Mouse (Mus musculus) lung, embryonic 15.5 days (tissue): ENCODE measurements at regions not wholly inside any gene's neighbourhood (a gene's known extent, or its start where the extent isn't known, plus 50 kb on each side); places are given as distances from the start of the nearest gene placed in this dataset. TPM values are rescaled to one million over a fixed set of nuclear protein-coding genes. Genes with fewer than 3 reads are reported as not detected.

Experiments
- ATAC-seq: fragments of 200-750 bp; cut with Nextera tagmentation; 2 replicates; pipeline ENCODE4 v1.8.0; 2017; ENCODE audit warnings: moderate number of reproducible peaks, borderline replicate concordance; ENCODE audit not compliant: low FRiP score, low TSS enrichment; ENCODE audit errors: extremely low read depth
- H3K27ac ChIP-seq: fragments of 300-500 bp; sonication (generic); 2 replicates; pipeline ENCODE4 v1.5.1; 2015; ENCODE audit warnings: moderate library complexity, mild to moderate bottlenecking, inconsistent platforms
- H3K27me3 ChIP-seq: fragments of 300-500 bp; sonication (generic); 2 replicates; pipeline ENCODE4 v1.6.1; 2015; ENCODE audit warnings: inconsistent platforms
- H3K36me3 ChIP-seq: fragments of 300-500 bp; sonication (generic); 2 replicates; pipeline ENCODE4 v1.6.1; 2015; ENCODE audit warnings: inconsistent platforms
- H3K4me1 ChIP-seq: fragments of 300-500 bp; sonication (generic); 2 replicates; pipeline ENCODE4 v1.6.1; 2015; ENCODE audit warnings: inconsistent platforms
- H3K4me2 ChIP-seq: fragments of 300-500 bp; sonication (generic); 2 replicates; pipeline ENCODE4 v1.6.1; 2015; ENCODE audit warnings: inconsistent platforms, mild to moderate bottlenecking, moderate library complexity
- H3K4me3 ChIP-seq: fragments of 300-500 bp; sonication (generic); 2 replicates; pipeline ENCODE4 v1.5.1; 2015; ENCODE audit warnings: mild to moderate bottlenecking, inconsistent platforms
- H3K9ac ChIP-seq: fragments of 300-500 bp; sonication (generic); 2 replicates; pipeline ENCODE4 v1.6.1; 2015; ENCODE audit warnings: inconsistent platforms
- H3K9me3 ChIP-seq: fragments of 300-500 bp; sonication (generic); 2 replicates; pipeline ENCODE4 v1.6.1; 2016; ENCODE audit warnings: inconsistent platforms
- WGBS: fragments of 180-500 bp; shearing (Covaris S2); methylation state at CpG from one replicate; pipeline ENCODE4 v1.1.7; 2015; 5-methylcytosine and 5-hydroxymethylcytosine counted together
- microRNA counts: library from miRNA; unstranded; fragments of <30 nt; microRNA quantifications from one replicate; lab custom pipeline; 2016
- microRNA-seq: library from miRNA; unstranded; fragments of <30 nt; microRNA quantifications from one replicate; pipeline ENCODE4, GENCODE M21; 2016

GRCm38 (mm10) chr10:60885348-60886275, 54.2 kb upstream of the Unc5b start:
- WGBS = 17% methylated on average over 24 of the region's 25 CpGs
- Histone ChIP-seq H3K4me3 (no peak overlapping the region), H3K27me3 (no peaks in the 10 kb centered on the region), H3K27ac (no peak overlapping the region), H3K4me2 (peak overlapping the region; percentile 30), H3K9ac (no peak overlapping the region), H3K4me1 (peaks cover 6% of the 10 kb centered on the region; the same call in 1 of the 2 replicates), H3K9me3 (no peaks in the 10 kb centered on the region), H3K36me3 (no peaks in the 10 kb centered on the region)
- peak; percentile 56; the same call in 1 of the 2 replicates for ATAC-seq

- 85% methylated on average over 5 of the region's 5 CpGs for WGBS
- H3K9ac ChIP-seq = no peak overlapping the region
- no peaks in the 10 kb centered on the region for H3K36me3 ChIP-seq
- H3K4me3 ChIP-seq = no peak overlapping the region
- H3K27ac ChIP-seq = no peak overlapping the region
- no peak overlapping the region for H3K4me2 ChIP-seq
- H3K9me3 ChIP-seq = no peaks in the 10 kb centered on the region
- no peaks in the 10 kb centered on the region for H3K27me3 ChIP-seq
- peaks cover 6% of the 10 kb centered on the region; the same call in 1 of the 2 replicates for H3K4me1 ChIP-seq
- no peak for ATAC-seq
Measured at GRCm38 (mm10) chr10:60884806-60885205, 53.4 kb upstream of the Unc5b start.

MicroRNA genes in the stretch of these regions (microRNA counts, 519-probe panel; counts per million panel counts)
- microRNA mmu-miR-466j (lab: Ali Mortazavi, UCI) = 19.7 counts per million

Small RNA genes lying in the stretch of these regions (microRNA-seq; reads per million reads assigned to microRNA genes)
- gene Mir466j (not detected), gene Mir6408 (not detected)
